8 mouse cellular contexts compared by ENCODE assay signal in the genomic region with DNA sequence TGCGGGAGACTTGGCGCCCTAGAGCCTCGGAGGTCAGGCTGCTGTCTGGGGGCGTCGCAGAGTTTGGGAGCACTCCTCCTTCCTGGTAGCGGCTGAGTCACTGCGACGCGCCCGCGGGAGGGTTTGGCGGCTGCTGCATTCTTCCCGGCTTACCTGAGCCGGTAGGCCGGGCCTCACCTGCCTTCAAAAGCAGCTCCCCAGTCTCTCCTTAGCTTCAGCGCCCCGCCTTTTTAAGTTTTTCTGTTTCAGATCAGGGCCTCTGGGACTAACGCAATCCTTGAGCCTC. TPM values are rescaled to one million over a fixed set of nuclear protein-coding genes. Genes with fewer than 3 reads are reported as not detected.
A peak's percentile ranks its signal among the peaks of the same experiment; 100 is the strongest.
DNase-seq lines count a peak whose midpoint lies in the region; ATAC-seq and TF ChIP-seq lines count a peak whose summit lies in the region.

A gene (minus strand): TSS at position 210 of the 286 bp plus-strand sequence.

- no peaks in the 10 kb centered on the region for H3K9me3 ChIP-seq in embryonic facial prominence, embryonic 13.5 days
- H3K9me3 ChIP-seq in intestine, embryonic 15.5 days, result no peaks in the 10 kb centered on the region
- H3K9me3 ChIP-seq in midbrain, embryonic 11.5 days (ENCODE audit: control insufficient read depth, low read length), result no peaks in the 10 kb centered on the region

- H3K4me3 ChIP-seq in kidney, adult 2 months (ENCODE audit: insufficient read depth, low read depth, low read length), result peak within 1 kb of the TSS; percentile 74
- peak within 1 kb of the TSS; percentile 93 for H3K4me3 ChIP-seq in embryonic facial prominence, embryonic 13.5 days
- peak within 1 kb of the TSS; percentile 72 for H3K4me3 ChIP-seq in intestine, embryonic 15.5 days (replicated peaks)
- H3K4me3 ChIP-seq in midbrain, embryonic 11.5 days (ENCODE audit: low read depth, low read length), result peak within 1 kb of the TSS; percentile 61

- no peak for DNase-seq in kidney, adult 2 months
- no peak for DNase-seq in kidney, adult 8-10 months
- DNase-seq in midbrain, embryonic 11.5 days (ENCODE audit: low spot score, missing footprints), result no peak
- DNase-seq in cerebellum, postnatal 36 days, result no peak
- DNase-seq in layer of hippocampus, adult 18-20 months (ENCODE audit: low spot score in 2 of 2), result no peak

- no peak for TF ChIP-seq CTCF in kidney, adult 2 months (conservative IDR thresholded peaks at IDR 0.05; ENCODE audit: insufficient read depth, insufficient read length, low read depth, low read length)

- 9% methylated on average over 18 of the region's 18 CpGs for WGBS in kidney, adult 2 months
- WGBS in embryonic facial prominence, embryonic 13.5 days, result 7% methylated on average over 18 of the region's 18 CpGs
- WGBS in intestine, embryonic 15.5 days, result 5% methylated on average over 17 of the region's 18 CpGs
- WGBS in midbrain, embryonic 11.5 days, result 3% methylated on average over 18 of the region's 18 CpGs

- peak within 1 kb of the TSS; percentile 90 for H3K9ac ChIP-seq in embryonic facial prominence, embryonic 13.5 days
- peak within 1 kb of the TSS; percentile 73 for H3K9ac ChIP-seq in intestine, embryonic 15.5 days
- H3K9ac ChIP-seq in midbrain, embryonic 11.5 days (ENCODE audit: low read length), result peak within 1 kb of the TSS; percentile 74; the same call in 1 of the 2 replicates

- no peak for TF ChIP-seq POLR2A in kidney, adult 2 months (IDR thresholded peaks at IDR 0.05; ENCODE audit: low read depth, low read length)

- ATAC-seq in embryonic facial prominence, embryonic 13.5 days (ENCODE audit: insufficient number of reproducible peaks, insufficient read depth, low FRiP score, low TSS enrichment, low read depth), result no peak
- peak; percentile 41 for ATAC-seq in intestine, embryonic 15.5 days
- no peak for ATAC-seq in midbrain, embryonic 11.5 days (ENCODE audit: low FRiP score)
- no peak for ATAC-seq in erythroblast, adult 5-6 weeks (replicated peaks; ENCODE audit: low FRiP score, poor library complexity, severe bottlenecking)

- H3K27ac ChIP-seq in kidney, adult 2 months (ENCODE audit: insufficient read depth, low read depth, low read length), result no peak within 1 kb of the TSS
- peak within 1 kb of the TSS; percentile 96 for H3K27ac ChIP-seq in embryonic facial prominence, embryonic 13.5 days
- H3K27ac ChIP-seq in intestine, embryonic 15.5 days, result peak within 1 kb of the TSS; percentile 83
- H3K27ac ChIP-seq in midbrain, embryonic 11.5 days (ENCODE audit: low read depth, low read length), result no peak within 1 kb of the TSS

- H3K27me3 ChIP-seq in kidney, adult 2 months (replicated peaks; ENCODE audit: control insufficient read depth, insufficient read depth, low read length), result no peaks in the 10 kb centered on the region
- H3K27me3 ChIP-seq in embryonic facial prominence, embryonic 13.5 days, result peaks cover 3% of the 10 kb centered on the region; the same call in 1 of the 2 replicates
- H3K27me3 ChIP-seq in intestine, embryonic 15.5 days (replicated peaks), result no peaks in the 10 kb centered on the region; the same call in 1 of the 2 replicates
- peaks cover 29% of the 10 kb centered on the region for H3K27me3 ChIP-seq in midbrain, embryonic 11.5 days (ENCODE audit: control insufficient read depth, insufficient read depth, low read length)

- peak within 1 kb of the TSS; percentile 90 for H3K4me2 ChIP-seq in embryonic facial prominence, embryonic 13.5 days
- H3K4me2 ChIP-seq in intestine, embryonic 15.5 days (replicated peaks), result peak within 1 kb of the TSS; percentile 94
- H3K4me2 ChIP-seq in midbrain, embryonic 11.5 days, result peak within 1 kb of the TSS; percentile 99

- no peaks in the 10 kb centered on the region; the same call in 1 of the 2 replicates for H3K4me1 ChIP-seq in kidney, adult 2 months (ENCODE audit: control insufficient read depth, insufficient read depth, low read length)
- H3K4me1 ChIP-seq in embryonic facial prominence, embryonic 13.5 days, result peaks cover 44% of the 10 kb centered on the region
- H3K4me1 ChIP-seq in intestine, embryonic 15.5 days (replicated peaks), result peaks cover 44% of the 10 kb centered on the region
- H3K4me1 ChIP-seq in midbrain, embryonic 11.5 days (ENCODE audit: control insufficient read depth, insufficient read depth, low read length), result peaks cover 21% of the 10 kb centered on the region

- no peaks in the 10 kb centered on the region for H3K36me3 ChIP-seq in kidney, adult 2 months (ENCODE audit: control insufficient read depth, insufficient read depth, low read length)
- H3K36me3 ChIP-seq in embryonic facial prominence, embryonic 13.5 days, result peaks cover 17% of the 10 kb centered on the region; the same call in 1 of the 2 replicates
- 0 out of 2 replicates have a peak, but pooled peaks cover 3% of the 10 kb centered on the region for H3K36me3 ChIP-seq in intestine, embryonic 15.5 days
- H3K36me3 ChIP-seq in midbrain, embryonic 11.5 days (ENCODE audit: control insufficient read depth, insufficient read depth, low read length), result no peaks in the 10 kb centered on the region

RNA-seq across cellular contexts. Expression of the gene that starts here (rescaled TPM):
- 4.9 and 6.6 TPM in 2 replicates for polyA plus RNA-seq in kidney, adult 2 months (2012; rRNA removed)
- 28.9 and 35.9 TPM in 2 replicates for polyA plus RNA-seq in embryonic facial prominence, embryonic 13.5 days (2015; fragmentation: Nextera tagmentation; extraction: Ambion mirVana)
- 8.3 and 9.5 TPM in 2 replicates for polyA plus RNA-seq in intestine, embryonic 15.5 days (2015; fragmentation: Nextera tagmentation; extraction: Ambion mirVana)
- 24.7 and 25.7 TPM in 2 replicates for polyA plus RNA-seq in midbrain, embryonic 11.5 days (2014; fragmentation: Nextera tagmentation; extraction: Ambion mirVana)
- total RNA-seq in erythroblast, adult 5-6 weeks (2015; ENCODE audit: low replicate concordance), result not detected in 2 replicates
- total RNA-seq in erythroblast, adult 5-6 weeks (2017; ENCODE audit: low replicate concordance), result not detected in 2 replicates
- under 1 TPM; 0.56 to 0.57 TPM for total RNA-seq in layer of hippocampus, adult 18-20 months (2021)

Comparison
In these comparisons a context has a peak if more than half of its experiments do, and no peak if none do; other contexts are left out.
1. H3K27ac ChIP-seq: peak in embryonic facial prominence, embryonic 13.5 days (single experiment) and intestine, embryonic 15.5 days (single experiment); none in kidney, adult 2 months (single experiment) and midbrain, embryonic 11.5 days (single experiment).
2. Peak in every context shown above with its lines, with median percentiles within 50 percentile points of each other: H3K4me3 ChIP-seq, H3K4me2 ChIP-seq and H3K9ac ChIP-seq.